Mouse (Mus musculus): ENCODE data around the gene Aven.

The Aven gene

GRCm38 (mm10) chr2:112565060-112565459 lies 72.3 kb downstream of the Aven start:
- no peak for DNase-seq

GRCm38 (mm10) chr2:112566290-112567085 lies 73.7 kb downstream of the Aven start:
- DNase-seq: no peak

- DNase-seq: no peak
Measured at GRCm38 (mm10) chr2:112567786-112568185, 75.0 kb downstream of the Aven start.

GRCm38 (mm10) chr2:112590985-112591384 lies 98.2 kb downstream of the Aven start:
- DNase-seq: no peak

GRCm38 (mm10) chr2:112591451-112591871 lies 98.7 kb downstream of the Aven start:
- DNase-seq: peak; percentile 27

- no peak for DNase-seq
Measured at GRCm38 (mm10) chr2:112593322-112593721, 100.6 kb downstream of the Aven start.

GRCm38 (mm10) chr2:112593781-112594180 lies 101.0 kb downstream of the Aven start:
- DNase-seq: no peak

- no peak for DNase-seq
Measured at GRCm38 (mm10) chr2:112595807-112596206, 103.0 kb downstream of the Aven start.

- no peak for DNase-seq
Measured at GRCm38 (mm10) chr2:112596415-112596814, 103.7 kb downstream of the Aven start.

GRCm38 (mm10) chr2:112597064-112597463 lies 104.3 kb downstream of the Aven start:
- DNase-seq: no peak

- no peak for DNase-seq
Measured at GRCm38 (mm10) chr2:112600222-112600621, 107.5 kb downstream of the Aven start.

GRCm38 (mm10) chr2:112602487-112602886 lies 109.7 kb downstream of the Aven start:
- DNase-seq: no peak

GRCm38 (mm10) chr2:112606536-112606935 lies 113.8 kb downstream of the Aven start:
- DNase-seq: no peak

DNA sequence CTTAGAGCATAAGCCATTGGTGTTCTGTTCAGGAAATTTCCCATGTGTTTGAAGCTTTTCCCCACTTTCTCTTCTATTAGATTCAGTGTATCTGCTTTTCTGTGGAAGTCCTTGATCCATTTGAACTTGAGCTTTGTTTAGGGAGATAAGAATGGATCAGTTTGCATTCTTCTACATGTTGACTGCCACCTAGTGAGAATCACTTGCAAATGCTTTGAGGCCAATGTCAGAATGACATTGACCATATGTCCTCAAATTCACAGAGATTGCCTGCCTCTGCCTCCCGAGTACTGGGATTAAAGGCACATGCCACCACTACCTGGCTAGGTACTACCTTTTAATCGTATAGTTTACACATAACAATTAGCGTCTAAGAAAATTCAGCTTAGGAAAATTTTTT lies 119.9 kb downstream of the Aven start:
- DNase-seq: peak; percentile 17

DNA sequence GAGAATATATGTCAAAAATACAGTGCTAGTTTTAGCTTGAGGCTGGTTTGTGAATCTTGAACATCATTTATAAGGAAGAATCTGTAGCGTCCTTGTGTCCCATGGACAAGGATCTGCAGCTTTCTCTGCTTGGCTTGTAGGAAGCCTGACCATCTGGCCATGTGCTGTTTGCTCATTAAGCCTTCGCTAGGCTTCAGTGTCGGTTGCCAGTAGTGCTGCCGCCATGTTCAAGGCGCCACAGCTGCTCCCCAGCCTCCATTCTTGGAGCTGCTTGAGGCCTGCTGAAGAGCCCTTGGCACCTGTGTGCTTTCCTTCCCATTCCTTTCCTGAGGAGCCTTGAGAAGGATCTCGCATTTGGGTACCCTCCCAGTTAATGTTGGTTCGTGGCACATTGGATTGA lies 121.6 kb downstream of the Aven start:
- DNase-seq: no peak

GRCm38 (mm10) chr2:112617206-112617605 lies 124.4 kb downstream of the Aven start:
- DNase-seq: no peak

- no peak for DNase-seq
Measured at GRCm38 (mm10) chr2:112625156-112625555, 132.4 kb downstream of the Aven start.

GRCm38 (mm10) chr2:112630669-112631068 lies 137.9 kb downstream of the Aven start:
- DNase-seq: no peak

- DNase-seq: no peak
Measured at GRCm38 (mm10) chr2:112632536-112632935, 139.8 kb downstream of the Aven start.

- DNase-seq: no peak
Measured at GRCm38 (mm10) chr2:112637206-112637605, 144.4 kb downstream of the Aven start.

- no peak for DNase-seq
Measured at GRCm38 (mm10) chr2:112653836-112654235, 161.1 kb downstream of the Aven start.

DNA sequence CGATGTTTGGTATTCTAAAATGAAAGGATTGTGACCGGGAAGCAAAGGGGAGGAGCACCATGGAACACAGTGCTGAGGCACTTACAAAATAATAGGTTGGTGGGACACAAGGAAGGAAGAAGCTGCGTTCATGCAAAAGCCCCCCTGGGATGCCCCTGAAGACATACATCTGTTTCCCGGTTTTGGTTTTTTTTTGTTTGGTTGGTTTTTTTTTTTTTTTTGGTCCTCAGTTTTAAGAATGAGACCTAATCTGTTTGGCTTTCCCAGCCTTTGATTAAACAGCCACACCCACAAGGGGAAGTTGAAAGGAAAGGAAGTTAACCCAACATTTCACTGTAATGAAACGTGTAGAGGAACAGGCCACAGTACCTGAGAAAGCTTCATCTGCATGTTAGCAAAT lies 163.4 kb downstream of the Aven start:
- DNase-seq: no peak

DNA sequence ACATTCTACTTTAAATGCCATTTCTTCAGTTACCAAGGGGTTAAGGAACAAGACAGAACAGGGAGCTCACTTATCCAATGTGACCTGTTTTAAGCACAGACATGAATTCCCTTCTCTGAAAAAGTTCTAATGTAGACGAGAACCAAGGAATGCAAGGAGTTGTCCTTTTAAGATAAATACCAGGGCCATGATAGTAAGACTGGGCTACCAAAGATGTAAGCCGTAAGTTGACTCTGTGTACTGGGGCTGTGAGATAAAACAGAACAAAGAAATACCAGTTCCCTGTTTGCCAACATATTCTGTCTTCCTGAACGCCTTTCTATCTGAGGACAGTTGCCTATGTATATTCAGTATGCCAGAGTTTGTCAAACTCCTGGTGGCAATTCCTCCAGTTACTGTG lies 176.7 kb downstream of the Aven start:
- no peak for DNase-seq

GRCm38 (mm10) chr2:112676175-112676574 lies 183.4 kb downstream of the Aven start:
- DNase-seq: no peak

DNA sequence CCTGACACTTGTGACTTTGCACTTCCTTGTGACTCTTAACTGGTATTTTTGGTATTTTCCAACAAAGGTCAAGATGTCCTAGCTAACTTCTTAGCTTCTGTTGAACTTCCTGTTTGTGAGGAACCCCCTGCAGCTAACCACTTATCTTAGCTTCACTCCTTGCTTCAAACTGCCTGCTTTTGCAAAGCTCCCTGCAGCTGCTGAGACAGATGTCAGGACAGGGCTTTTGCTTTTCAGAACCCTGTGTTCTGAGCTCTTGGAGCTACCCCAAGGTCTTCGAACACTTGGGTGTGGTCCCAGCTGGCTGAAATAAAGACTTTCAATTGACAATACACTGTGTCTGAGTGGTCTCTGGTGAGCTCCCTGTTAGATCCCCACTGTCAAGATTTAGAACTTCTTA lies 184.0 kb downstream of the Aven start:
- DNase-seq: no peak

Data from kidney, adult 9 months (tissue).